Mouse (Mus musculus): ENCODE measurements at regions not wholly inside any gene's neighbourhood (a gene's known extent, or its start where the extent isn't known, plus 50 kb on each side); places are given as distances from the start of the nearest gene placed in this dataset.

DNA sequence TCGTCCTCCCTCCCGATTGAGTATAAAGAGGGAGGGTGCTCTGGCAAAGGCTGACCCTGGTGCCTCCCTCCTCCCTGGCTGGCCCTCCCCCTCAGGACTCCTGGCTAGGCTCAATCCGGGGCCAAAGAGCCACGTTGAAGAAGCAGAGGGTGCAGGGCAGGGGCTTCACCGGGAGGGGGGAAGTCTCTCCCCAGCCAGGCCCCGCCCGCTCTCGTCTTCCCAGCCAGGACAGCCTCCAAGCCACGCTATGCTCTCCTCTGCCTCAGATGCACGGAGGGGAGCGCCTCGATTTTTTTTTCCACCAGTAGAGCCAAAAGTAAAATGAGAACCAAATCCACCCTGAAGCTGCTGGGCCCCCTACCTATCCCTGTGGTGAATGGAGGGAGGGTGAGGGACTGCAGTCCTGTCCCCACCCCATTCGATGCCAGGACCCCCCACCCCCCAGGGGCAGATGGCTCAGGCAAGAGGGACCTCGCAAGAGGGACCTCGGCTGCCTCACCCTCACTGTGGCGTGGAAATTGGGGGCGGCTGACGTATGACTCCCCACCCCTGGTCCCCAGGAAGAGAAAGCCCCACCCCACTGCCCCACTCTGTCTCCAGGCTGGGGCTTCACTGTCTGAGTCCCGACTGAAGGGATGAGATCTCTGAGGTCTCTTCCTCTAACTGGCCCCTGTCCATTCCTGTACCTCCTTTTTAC lies 53.2 kb upstream of the Col1a1 start:
- DNase-seq (ENCODE audit: low spot score) = peak; percentile 44

GRCm38 (mm10) chr11:94881982-94882686 lies 53.9 kb upstream of the Col1a1 start:
- DNase-seq (ENCODE audit: low spot score) = no peak

DNA sequence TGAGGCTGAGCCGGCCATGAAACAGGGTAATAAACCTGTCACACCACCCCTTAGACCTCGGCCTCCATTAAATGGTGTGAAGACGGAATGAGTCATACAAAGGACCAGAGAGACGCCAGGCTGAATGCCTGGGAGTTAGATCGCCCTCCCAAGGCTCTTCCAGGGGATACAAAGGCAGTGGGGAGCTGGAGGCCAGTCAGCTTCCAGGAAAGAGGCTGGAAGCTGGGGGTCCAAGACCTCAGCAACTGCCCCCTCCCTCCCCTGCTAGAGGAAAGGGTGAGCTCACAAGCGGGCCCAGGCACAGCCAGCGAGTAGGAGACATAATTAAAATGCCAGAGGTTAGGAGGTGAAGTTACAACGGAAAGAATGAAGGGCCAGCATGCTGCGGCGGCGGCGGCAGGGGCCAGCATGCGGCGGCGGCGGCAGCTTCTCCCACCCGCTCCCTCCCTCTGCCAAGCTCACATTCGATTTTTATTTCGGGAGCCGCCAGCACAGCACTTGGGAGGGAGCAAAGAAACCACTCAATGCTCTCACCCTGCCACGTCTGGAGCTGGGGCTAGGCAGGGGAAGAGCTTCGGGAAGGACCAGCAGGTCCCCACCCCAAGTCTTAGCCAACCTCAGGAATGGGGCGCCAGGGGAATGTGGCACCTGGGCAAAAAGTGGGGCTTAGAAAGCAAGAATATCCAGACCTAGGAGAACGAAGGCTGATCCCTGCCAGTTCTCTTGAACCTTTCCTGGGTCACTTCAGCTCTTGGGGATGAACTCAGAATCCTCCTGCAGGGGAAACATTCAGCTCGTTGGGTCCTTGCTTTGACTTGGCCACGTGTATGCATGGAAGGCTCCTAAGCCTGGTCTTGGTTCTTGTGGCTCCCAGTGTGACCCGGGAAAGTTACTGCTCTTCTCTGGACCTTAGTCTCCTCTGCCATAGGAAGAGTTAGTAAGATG lies 54.9 kb upstream of the Col1a1 start:
- no peak for DNase-seq (ENCODE audit: low spot score)

DNA sequence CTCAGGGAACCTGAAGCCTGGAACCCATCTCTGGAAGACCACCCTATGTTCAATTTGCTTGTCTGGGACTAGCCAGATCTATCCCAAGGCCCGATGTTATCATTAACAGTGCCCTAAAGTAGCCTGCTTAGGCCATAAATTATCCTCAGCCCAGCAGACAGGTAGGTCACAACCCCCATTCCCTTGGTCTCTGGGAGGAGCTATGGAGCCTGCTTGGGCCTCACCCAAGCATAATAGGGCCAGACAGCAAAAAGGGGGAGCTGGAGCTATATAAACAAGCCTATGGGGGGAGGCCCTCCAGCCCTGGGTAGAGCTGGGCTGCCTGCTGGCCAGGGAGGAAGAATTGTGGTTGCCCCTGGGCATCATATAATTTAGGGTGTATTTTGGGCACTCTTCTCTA lies 59.3 kb upstream of the Col1a1 start:
- DNase-seq (ENCODE audit: low spot score) = no peak

DNA sequence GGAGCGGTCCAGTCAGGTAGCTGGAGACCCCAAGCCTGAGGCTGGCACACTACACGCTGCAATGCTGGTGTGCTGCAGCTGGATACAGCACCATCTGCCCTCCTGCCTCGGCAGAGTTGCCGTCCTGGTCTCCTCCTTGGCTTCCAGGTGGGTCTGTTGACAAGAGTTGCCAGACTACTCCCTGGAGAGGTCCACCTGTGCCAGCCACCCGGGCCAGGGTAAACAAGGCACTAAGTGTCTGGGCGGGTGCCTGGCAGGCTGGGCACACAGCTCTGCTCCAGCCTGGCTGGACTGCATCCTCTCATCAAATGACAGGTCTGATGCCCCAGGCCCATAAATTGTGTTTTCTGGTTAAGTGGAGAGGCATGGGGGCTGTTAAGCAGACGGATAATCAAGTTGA lies 61.0 kb upstream of the Col1a1 start:
- DNase-seq (ENCODE audit: low spot score) = no peak

- DNase-seq (ENCODE audit: low spot score) = no peak
Observed at GRCm38 (mm10) chr11:94874155-94874561, 61.9 kb upstream of the Col1a1 start.

DNA sequence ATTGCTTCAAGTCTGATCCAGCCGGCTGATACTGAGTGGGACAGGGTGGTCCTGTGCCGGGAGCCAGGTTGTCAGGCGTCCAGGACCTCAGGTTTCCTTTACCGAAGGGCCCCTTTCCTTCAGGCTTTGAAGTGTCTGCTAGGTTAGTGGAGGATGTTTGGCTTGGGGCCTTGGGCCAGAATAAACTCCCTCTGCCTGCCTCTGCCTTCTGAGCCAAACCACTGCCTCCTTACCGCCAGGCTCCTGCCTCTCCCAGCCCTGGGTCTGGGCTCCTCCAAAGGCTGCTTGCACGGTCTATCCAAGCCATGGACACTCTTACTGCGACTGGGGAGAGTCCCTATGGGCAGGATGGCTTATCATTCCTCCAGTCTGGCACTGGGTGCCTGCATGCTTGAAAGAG lies 62.3 kb upstream of the Col1a1 start:
- DNase-seq (ENCODE audit: low spot score) = no peak

DNA sequence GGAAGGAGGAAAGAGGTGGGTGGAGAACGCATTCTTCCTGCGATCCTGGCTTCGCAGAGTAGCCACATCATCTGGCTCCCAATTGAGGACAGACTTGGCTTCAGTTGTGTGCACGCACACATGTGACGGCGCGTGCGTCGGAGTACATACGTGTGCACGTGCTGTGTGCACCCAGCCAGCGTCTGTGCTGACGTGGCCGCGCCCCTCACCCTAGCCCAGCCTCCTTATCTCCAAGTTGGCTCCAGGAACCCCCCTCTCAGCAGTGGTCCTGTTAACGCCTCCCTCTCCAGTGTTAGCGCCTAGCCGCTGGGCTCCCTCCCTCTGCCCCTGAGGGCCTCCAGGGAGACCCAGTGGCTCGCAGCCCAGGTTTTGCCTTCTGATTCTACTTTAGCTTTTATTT lies 63.1 kb upstream of the Col1a1 start:
- DNase-seq (ENCODE audit: low spot score) = peak; percentile 62

DNA sequence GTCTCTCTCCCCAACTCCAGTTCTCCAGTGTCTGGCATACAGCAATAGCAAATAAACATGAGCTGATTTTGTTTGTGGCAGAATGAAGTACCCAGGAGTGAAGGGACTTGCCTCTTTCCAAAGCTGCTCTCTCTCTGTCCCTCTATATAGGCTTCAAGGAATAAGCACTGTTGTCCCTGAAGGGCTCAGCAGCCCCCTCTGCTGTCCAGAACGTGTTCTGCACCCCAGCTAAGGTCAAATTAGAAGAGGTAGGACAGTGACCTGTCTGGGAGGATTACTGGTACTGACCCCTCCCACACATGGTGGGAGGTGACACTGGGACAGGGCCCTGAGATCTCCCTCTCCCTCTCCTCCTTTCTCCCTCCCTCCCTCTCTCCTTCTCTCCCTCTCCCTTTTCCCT lies 65.7 kb upstream of the Col1a1 start:
- peak; percentile 66 for DNase-seq (ENCODE audit: low spot score)

DNA sequence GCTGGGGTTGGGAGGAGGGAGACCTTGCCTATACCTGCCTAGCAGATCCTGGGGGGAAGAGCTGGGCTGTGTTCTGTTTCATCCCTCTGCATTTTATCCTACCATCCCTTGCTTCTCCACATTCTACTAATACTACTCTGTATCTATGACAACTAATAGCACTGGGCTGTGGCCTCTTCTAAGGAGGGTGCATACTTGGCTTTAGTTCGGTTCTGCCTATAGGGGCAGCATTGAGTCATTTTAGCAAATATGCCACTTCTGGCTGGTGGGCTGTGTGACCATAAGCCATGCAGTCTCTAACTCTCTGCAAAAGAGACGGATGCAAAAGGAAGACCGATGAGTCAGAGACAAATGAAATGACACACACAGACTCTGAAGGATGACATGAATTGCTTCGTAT lies 66.2 kb upstream of the Col1a1 start:
- peak; percentile 45 for DNase-seq (ENCODE audit: low spot score)

DNA sequence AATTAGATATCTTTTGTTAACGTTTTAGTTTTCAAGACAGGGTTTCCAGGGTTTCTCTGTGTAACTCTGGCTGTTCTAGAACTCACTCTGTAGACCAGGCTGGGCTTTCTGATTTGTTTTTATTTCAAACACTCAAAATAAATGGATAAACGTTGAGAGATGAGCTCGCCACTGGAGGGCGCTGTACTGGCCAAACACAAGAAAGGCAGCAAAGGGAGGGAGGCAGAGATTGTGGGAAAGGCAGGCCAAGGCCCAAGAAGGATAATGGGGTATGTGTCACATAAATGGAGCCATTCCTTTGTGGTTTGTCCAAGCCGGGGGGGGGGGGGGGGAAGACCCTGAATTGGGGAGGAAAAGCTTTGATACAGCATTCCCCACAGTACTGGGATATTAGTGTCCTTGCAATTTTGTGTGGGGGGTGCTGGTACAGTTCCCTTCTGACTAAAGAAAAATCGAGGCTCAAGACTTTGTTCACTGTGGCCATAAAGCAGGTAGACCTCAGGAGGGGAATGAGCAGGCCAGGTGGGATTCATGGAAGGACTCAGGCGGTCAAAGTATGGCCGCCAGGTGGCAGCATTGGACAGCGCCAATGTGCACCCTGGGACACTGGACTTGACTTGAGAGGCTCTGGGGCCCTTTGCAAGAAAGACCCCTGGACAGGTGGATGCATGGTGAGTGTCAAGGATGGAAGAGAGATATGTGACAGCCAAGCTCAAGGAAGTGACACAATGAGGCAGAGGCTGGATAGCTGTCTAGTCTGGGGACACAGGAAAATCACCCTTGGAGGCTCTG lies 69.7 kb upstream of the Col1a1 start:
- DNase-seq (ENCODE audit: low spot score) = peak; percentile 79

- DNase-seq (ENCODE audit: low spot score) = no peak
Observed at GRCm38 (mm10) chr11:94850129-94850528, 67.6 kb upstream of the Tmem92 start.

DNA sequence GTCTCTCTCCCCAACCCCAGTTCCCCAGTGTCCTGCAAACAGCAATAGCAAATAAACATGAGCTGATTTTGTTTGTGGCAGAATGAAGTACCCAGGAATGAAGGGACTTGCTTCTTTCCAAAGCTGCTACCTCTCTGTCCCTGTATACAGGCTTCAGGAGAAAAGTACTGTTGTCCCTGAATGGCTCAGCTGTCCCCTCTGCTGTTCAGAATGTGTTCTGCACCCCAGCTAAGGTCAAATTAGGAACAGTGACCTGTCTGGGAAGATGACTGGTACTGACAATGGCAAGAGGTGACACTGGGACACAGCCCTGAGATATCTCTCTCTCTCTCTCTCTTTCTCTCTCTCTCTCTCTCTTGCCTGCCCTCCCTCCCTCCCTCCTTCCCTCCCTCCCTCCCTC lies 56.6 kb upstream of the Tmem92 start:
- no peak for DNase-seq (ENCODE audit: low spot score)

GRCm38 (mm10) chr11:94838140-94838539 lies 55.6 kb upstream of the Tmem92 start:
- DNase-seq (ENCODE audit: low spot score) = no peak

- DNase-seq (ENCODE audit: low spot score) = no peak
Observed at GRCm38 (mm10) chr11:94836347-94836746, 53.8 kb upstream of the Tmem92 start.

DNA sequence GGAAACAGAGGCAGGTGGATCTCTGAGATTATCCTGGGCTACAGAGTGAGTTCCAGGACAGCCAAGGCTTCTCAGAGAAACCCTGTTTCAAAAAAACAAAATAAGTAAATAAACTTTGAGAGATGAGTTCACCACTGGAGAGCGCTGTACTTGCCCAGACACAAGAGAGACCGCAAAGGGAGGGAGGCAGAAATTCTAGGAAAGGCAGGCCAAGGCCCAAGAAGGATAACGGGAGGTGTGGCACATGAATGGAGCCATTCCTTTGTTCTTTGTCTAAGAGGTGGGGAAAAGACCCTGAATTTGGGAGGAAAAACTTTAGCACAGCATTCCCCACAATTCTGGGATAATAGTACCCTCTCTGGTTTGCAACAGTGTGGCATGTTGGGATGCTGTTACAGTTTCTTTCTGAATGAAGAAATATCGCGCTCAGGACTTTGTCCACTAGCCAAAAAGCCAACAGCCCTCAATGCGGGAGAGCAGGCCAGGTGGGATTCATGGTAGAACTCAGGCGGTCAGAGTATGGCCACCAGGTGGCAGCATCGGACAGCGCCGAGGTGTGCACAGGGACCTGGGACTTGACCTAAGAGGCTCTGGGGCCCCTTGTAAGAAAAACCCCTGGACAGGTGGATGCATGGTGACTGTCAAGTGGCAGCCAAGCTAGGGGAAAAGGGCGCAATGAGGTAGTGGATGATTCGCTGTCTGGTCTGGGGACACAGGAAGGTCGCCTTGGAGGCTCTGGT lies 49.9 kb upstream of the Tmem92 start:
- DNase-seq (ENCODE audit: low spot score) = peak; percentile 67
